Mouse (Mus musculus) kidney, adult 9 months (tissue): ENCODE results near the gene Kifc1.

Experiments
- DNase-seq: peaks from one replicate; pipeline ENCODE4 v3.0.0; 2022

Gene Kifc1

GRCm38 (mm10) chr17:33829561-33829960 lies 60.9 kb downstream of the Kifc1 start:
- no peak for DNase-seq

GRCm38 (mm10) chr17:33828892-33829291 lies 61.6 kb downstream of the Kifc1 start:
- DNase-seq = peak; percentile 95

- DNase-seq = peak; percentile 83
Observed at GRCm38 (mm10) chr17:33826850-33827249, 63.6 kb downstream of the Kifc1 start.
